Mouse (Mus musculus): ENCODE data around the gene Arhgef15. TPM values are rescaled to one million over a fixed set of nuclear protein-coding genes. Genes with fewer than 3 reads are reported as not detected.

The Arhgef15 gene
- polyA plus RNA-seq, 1 experiment from 2014 or later: 10.8 TPM

- WGBS: 88% methylated on average over 3 of the region's 3 CpGs
- Histone ChIP-seq H3K27ac (replicated peaks in 1 of 2; ENCODE audit: control insufficient read depth in 1 of 2, insufficient read depth in 1 of 2, low read depth in 2 of 2, low read length in 2 of 2) (no peak overlapping the region), H3K27me3 (ENCODE audit: control insufficient read depth, insufficient read depth, low read length) (no peaks in the 10 kb centered on the region), H3K4me2 (ENCODE audit: low read length) (no peak overlapping the region), H3K4me3 (ENCODE audit: control insufficient read depth in 1 of 2, insufficient read depth in 1 of 2, low read depth in 1 of 2, low read length in 2 of 2) (no peak overlapping the region), H3K9ac (ENCODE audit: low read length) (no peak overlapping the region), H3K4me1 (ENCODE audit: control insufficient read depth in 2 of 2, insufficient read depth in 2 of 2, low read length in 2 of 2) (peaks cover 4 to 7% of the 10 kb centered on the region in 2 experiments; a peak in 2 of 4 replicates), H3K36me3 (ENCODE audit: control insufficient read depth, insufficient read depth, low read length) (peaks cover 49% of the 10 kb centered on the region), H3K9me3 (ENCODE audit: control insufficient read depth, low read length) (no peaks in the 10 kb centered on the region)
- no peak for ATAC-seq (ENCODE audit: insufficient number of reproducible peaks, insufficient read depth, low FRiP score, low read depth)
Measured at GRCm38 (mm10) chr11:68905138-68905531, 52.1 kb downstream of the Arhgef15 start.

- WGBS: 81% methylated on average over 8 of the region's 8 CpGs
- Histone ChIP-seq H3K4me2 (ENCODE audit: low read length) (no peak overlapping the region), H3K4me1 (ENCODE audit: control insufficient read depth in 2 of 2, insufficient read depth in 2 of 2, low read length in 2 of 2) (peaks cover 4 to 7% of the 10 kb centered on the region in 2 experiments; a peak in 2 of 4 replicates), H3K9ac (ENCODE audit: low read length) (no peak overlapping the region), H3K36me3 (ENCODE audit: control insufficient read depth, insufficient read depth, low read length) (peaks cover 49% of the 10 kb centered on the region), H3K9me3 (ENCODE audit: control insufficient read depth, low read length) (no peaks in the 10 kb centered on the region), H3K4me3 (ENCODE audit: control insufficient read depth in 1 of 2, insufficient read depth in 1 of 2, low read depth in 1 of 2, low read length in 2 of 2) (no peak overlapping the region), H3K27me3 (ENCODE audit: control insufficient read depth, insufficient read depth, low read length) (no peaks in the 10 kb centered on the region), H3K27ac (replicated peaks in 1 of 2; ENCODE audit: control insufficient read depth in 1 of 2, insufficient read depth in 1 of 2, low read depth in 2 of 2, low read length in 2 of 2) (no peak overlapping the region)
- no peak for ATAC-seq (ENCODE audit: insufficient number of reproducible peaks, insufficient read depth, low FRiP score, low read depth)
Measured at GRCm38 (mm10) chr11:68904375-68905137, 52.7 kb downstream of the Arhgef15 start.

DNA sequence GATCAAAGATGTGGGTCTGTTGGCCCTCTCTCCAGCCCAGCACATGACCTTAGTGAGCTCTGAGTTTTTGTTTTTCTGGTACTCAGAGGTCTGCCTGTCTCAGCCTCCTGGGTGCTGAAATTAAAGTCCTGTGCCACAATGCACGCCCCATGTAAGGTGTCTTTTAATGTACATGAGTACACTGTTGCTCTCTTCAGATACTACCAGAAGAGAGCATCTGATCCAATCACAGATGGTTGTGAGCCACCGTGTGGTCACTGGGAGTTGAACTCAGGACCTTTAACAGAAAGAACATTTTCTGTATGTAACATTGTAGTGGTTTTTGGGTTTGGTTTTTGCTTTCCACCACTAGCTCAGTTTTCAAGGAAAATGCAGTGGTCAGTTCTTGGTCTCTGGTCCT, 53.5 kb downstream of the Arhgef15 start:
- Histone ChIP-seq H3K9ac (ENCODE audit: low read length) (no peak overlapping the region), H3K9me3 (ENCODE audit: control insufficient read depth, low read length) (no peaks in the 10 kb centered on the region), H3K4me1 (ENCODE audit: control insufficient read depth in 2 of 2, insufficient read depth in 2 of 2, low read length in 2 of 2) (peaks cover 1 to 7% of the 10 kb centered on the region in 2 experiments; a peak in 2 of 4 replicates), H3K27me3 (ENCODE audit: control insufficient read depth, insufficient read depth, low read length) (no peaks in the 10 kb centered on the region), H3K4me2 (ENCODE audit: low read length) (no peak overlapping the region), H3K4me3 (ENCODE audit: control insufficient read depth in 1 of 2, insufficient read depth in 1 of 2, low read depth in 1 of 2, low read length in 2 of 2) (no peak overlapping the region), H3K27ac (replicated peaks in 1 of 2; ENCODE audit: control insufficient read depth in 1 of 2, insufficient read depth in 1 of 2, low read depth in 2 of 2, low read length in 2 of 2) (no peak overlapping the region), H3K36me3 (ENCODE audit: control insufficient read depth, insufficient read depth, low read length) (peaks cover 49% of the 10 kb centered on the region)
- ATAC-seq (ENCODE audit: insufficient number of reproducible peaks, insufficient read depth, low FRiP score, low read depth): no peak
- WGBS: 87% methylated on average over 2 of the region's 2 CpGs

GRCm38 (mm10) chr11:68902823-68903222, 54.5 kb downstream of the Arhgef15 start:
- H3K4me3 ChIP-seq (ENCODE audit: control insufficient read depth in 1 of 2, insufficient read depth in 1 of 2, low read depth in 1 of 2, low read length in 2 of 2): peak overlapping the region in 1 of 2 experiments; percentile 80; a peak in 3 of 4 replicates
- no peak overlapping the region for H3K27ac ChIP-seq (replicated peaks in 1 of 2; ENCODE audit: control insufficient read depth in 1 of 2, insufficient read depth in 1 of 2, low read depth in 2 of 2, low read length in 2 of 2)
- H3K4me2 ChIP-seq (ENCODE audit: low read length): peak overlapping the region; percentile 74
- H3K4me1 ChIP-seq (ENCODE audit: control insufficient read depth in 2 of 2, insufficient read depth in 2 of 2, low read length in 2 of 2): peaks cover 0 to 7% of the 10 kb centered on the region in 2 experiments; a peak in 1 of 4 replicates
- no peak for ATAC-seq (ENCODE audit: insufficient number of reproducible peaks, insufficient read depth, low FRiP score, low read depth)
- no peaks in the 10 kb centered on the region for H3K9me3 ChIP-seq (ENCODE audit: control insufficient read depth, low read length)
- H3K9ac ChIP-seq (ENCODE audit: low read length): peak overlapping the region; percentile 92
- no peaks in the 10 kb centered on the region for H3K27me3 ChIP-seq (ENCODE audit: control insufficient read depth, insufficient read depth, low read length)
- H3K36me3 ChIP-seq (ENCODE audit: control insufficient read depth, insufficient read depth, low read length): peaks cover 49% of the 10 kb centered on the region
- WGBS: 85% methylated on average over 5 of the region's 5 CpGs

DNA sequence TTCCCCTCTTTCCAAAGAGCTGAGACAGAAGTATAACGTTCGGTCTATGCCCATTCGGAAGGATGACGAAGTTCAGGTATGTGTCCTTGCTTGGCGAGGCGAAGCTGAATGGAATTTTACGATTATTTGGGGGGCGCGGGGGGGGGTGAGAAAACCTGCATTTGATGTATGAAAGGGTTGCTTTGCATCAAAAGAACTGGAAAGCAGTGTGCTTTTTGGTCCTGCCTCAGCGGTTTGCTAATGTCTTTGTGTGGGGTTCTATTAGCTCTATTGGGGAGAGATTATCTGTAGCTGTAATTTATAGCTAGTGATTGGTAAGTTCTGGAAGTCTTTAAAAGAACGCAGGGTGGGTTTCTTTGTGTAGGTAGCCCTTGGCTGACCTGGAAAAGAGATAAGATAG, 54.9 kb downstream of the Arhgef15 start:
- Histone ChIP-seq H3K9ac (ENCODE audit: low read length) (peak overlapping the region; percentile 92), H3K36me3 (ENCODE audit: control insufficient read depth, insufficient read depth, low read length) (peaks cover 48% of the 10 kb centered on the region), H3K4me3 (ENCODE audit: control insufficient read depth in 1 of 2, insufficient read depth in 1 of 2, low read depth in 1 of 2, low read length in 2 of 2) (peak overlapping the region; percentile 80 to 95), H3K27me3 (ENCODE audit: control insufficient read depth, insufficient read depth, low read length) (no peaks in the 10 kb centered on the region), H3K4me1 (ENCODE audit: control insufficient read depth in 2 of 2, insufficient read depth in 2 of 2, low read length in 2 of 2) (peaks cover 0 to 7% of the 10 kb centered on the region in 2 experiments; a peak in 1 of 4 replicates), H3K27ac (replicated peaks in 1 of 2; ENCODE audit: control insufficient read depth in 1 of 2, insufficient read depth in 1 of 2, low read depth in 2 of 2, low read length in 2 of 2) (no peak overlapping the region; a peak in 1 of 4 replicates), H3K4me2 (ENCODE audit: low read length) (peak overlapping the region; percentile 74), H3K9me3 (ENCODE audit: control insufficient read depth, low read length) (no peaks in the 10 kb centered on the region)
- no peak for ATAC-seq (ENCODE audit: insufficient number of reproducible peaks, insufficient read depth, low FRiP score, low read depth)
- WGBS: under 1% methylated on average over 11 of the region's 11 CpGs

- under 1% methylated on average over 10 of the region's 10 CpGs for WGBS
- Histone ChIP-seq H3K27ac (replicated peaks in 1 of 2; ENCODE audit: control insufficient read depth in 1 of 2, insufficient read depth in 1 of 2, low read depth in 2 of 2, low read length in 2 of 2) (peak overlapping the region; percentile 76 to 82), H3K27me3 (ENCODE audit: control insufficient read depth, insufficient read depth, low read length) (no peaks in the 10 kb centered on the region), H3K4me3 (ENCODE audit: control insufficient read depth in 1 of 2, insufficient read depth in 1 of 2, low read depth in 1 of 2, low read length in 2 of 2) (peak overlapping the region; percentile 80 to 95), H3K9ac (ENCODE audit: low read length) (peak overlapping the region; percentile 92), H3K36me3 (ENCODE audit: control insufficient read depth, insufficient read depth, low read length) (peaks cover 45% of the 10 kb centered on the region), H3K4me1 (ENCODE audit: control insufficient read depth in 2 of 2, insufficient read depth in 2 of 2, low read length in 2 of 2) (peaks cover 0 to 7% of the 10 kb centered on the region in 2 experiments; a peak in 1 of 4 replicates), H3K4me2 (ENCODE audit: low read length) (peak overlapping the region; percentile 74), H3K9me3 (ENCODE audit: control insufficient read depth, low read length) (0 out of 2 replicates have a peak, but pooled peaks cover 1% of the 10 kb centered on the region)
- ATAC-seq (ENCODE audit: insufficient number of reproducible peaks, insufficient read depth, low FRiP score, low read depth): no peak
Measured at GRCm38 (mm10) chr11:68902047-68902364, 55.3 kb downstream of the Arhgef15 start.

GRCm38 (mm10) chr11:68901351-68902046, 55.8 kb downstream of the Arhgef15 start, which contains the start of gene Rpl26:
Rpl26 (plus strand) TSS chr11:68901583.
- WGBS: under 1% methylated on average over 52 of the region's 52 CpGs
- H3K4me1 ChIP-seq (ENCODE audit: control insufficient read depth in 2 of 2, insufficient read depth in 2 of 2, low read length in 2 of 2): peaks cover 0 to 7% of the 10 kb centered on the region in 2 experiments; a peak in 1 of 4 replicates

More at GRCm38 (mm10) chr11:68901351-68902046, 55.8 kb downstream of the Arhgef15 start, which contains the start of gene Rpl26:
- H3K9ac ChIP-seq (ENCODE audit: low read length): peak within 1 kb of the TSS; percentile 92
- no peaks in the 10 kb centered on the region for H3K27me3 ChIP-seq (ENCODE audit: control insufficient read depth, insufficient read depth, low read length)
- H3K4me2 ChIP-seq (ENCODE audit: low read length): peak within 1 kb of the TSS; percentile 74
- 0 out of 2 replicates have a peak, but pooled peaks cover 2% of the 10 kb centered on the region for H3K9me3 ChIP-seq (ENCODE audit: control insufficient read depth, low read length)
- H3K4me3 ChIP-seq (ENCODE audit: control insufficient read depth in 1 of 2, insufficient read depth in 1 of 2, low read depth in 1 of 2, low read length in 2 of 2): peak within 1 kb of the TSS; percentile 80 to 95
- H3K36me3 ChIP-seq (ENCODE audit: control insufficient read depth, insufficient read depth, low read length): peaks cover 41% of the 10 kb centered on the region
- peak within 1 kb of the TSS; percentile 76 to 82 for H3K27ac ChIP-seq (replicated peaks in 1 of 2; ENCODE audit: control insufficient read depth in 1 of 2, insufficient read depth in 1 of 2, low read depth in 2 of 2, low read length in 2 of 2)
- peak; percentile 77 for ATAC-seq (ENCODE audit: insufficient number of reproducible peaks, insufficient read depth, low FRiP score, low read depth)
